ENCODE assay signal across 14 mouse cellular contexts in the genomic region with DNA sequence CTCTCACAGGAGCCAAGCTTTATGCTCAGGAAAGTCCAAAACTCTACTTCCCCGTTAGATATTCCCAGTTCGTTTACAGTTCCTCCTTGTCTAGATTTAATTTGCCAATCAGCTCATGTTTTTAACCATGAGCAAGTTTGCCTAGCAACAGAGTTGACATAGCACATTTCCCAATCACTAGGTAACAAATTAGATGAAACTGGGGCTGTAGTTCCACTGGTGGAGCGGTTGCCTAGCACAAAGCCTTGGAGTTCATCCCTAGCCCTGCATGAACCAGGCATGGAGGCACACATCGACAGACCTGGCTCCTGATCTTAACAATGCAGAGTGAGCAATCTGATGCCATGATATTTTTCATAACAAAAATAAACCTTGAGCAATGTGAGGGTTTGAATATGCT.
"Had no signal": no experiment of that assay in that cellular context is flagged by ENCODE, and none has a peak within 500 bp of the region (broad histone marks: within the 10 kb centered on the region; RNA-seq: fewer than 3 reads in every experiment).

No protein-coding gene starts in this region.

- H3K4me1 ChIP-seq: intestine, embryonic 15.5 days; limb, embryonic 15.5 days; liver, embryonic 13.5 days; neural tube, embryonic 12.5 days had no signal

- H3K27ac ChIP-seq: intestine, embryonic 15.5 days; limb, embryonic 15.5 days; liver, embryonic 13.5 days; neural tube, embryonic 12.5 days had no signal

- H3K4me3 ChIP-seq: intestine, embryonic 15.5 days; limb, embryonic 15.5 days; liver, embryonic 13.5 days; neural tube, embryonic 12.5 days had no signal

- ATAC-seq: intestine, embryonic 15.5 days had no signal

- H3K4me2 ChIP-seq: intestine, embryonic 15.5 days; limb, embryonic 15.5 days; liver, embryonic 13.5 days; neural tube, embryonic 12.5 days had no signal

- H3K9me3 ChIP-seq: intestine, embryonic 15.5 days; limb, embryonic 15.5 days; liver, embryonic 13.5 days; neural tube, embryonic 12.5 days had no signal

- DNase-seq: kidney, adult 18-20 months; kidney, postnatal 10 days; kidney, postnatal 4 days; liver, embryonic 13.5 days; lung, adult 18-20 months; midbrain, embryonic 14.5 days; retina, postnatal 1 day; right cerebral cortex, postnatal 4 days; spleen, adult 18-20 months; thymus, adult 2 months; thymus, postnatal 25 days had no signal

- H3K9ac ChIP-seq: intestine, embryonic 15.5 days; limb, embryonic 15.5 days; liver, embryonic 13.5 days; neural tube, embryonic 12.5 days had no signal

- H3K27me3 ChIP-seq: intestine, embryonic 15.5 days; limb, embryonic 15.5 days; liver, embryonic 13.5 days; neural tube, embryonic 12.5 days had no signal

- H3K36me3 ChIP-seq: intestine, embryonic 15.5 days; limb, embryonic 15.5 days; liver, embryonic 13.5 days; neural tube, embryonic 12.5 days had no signal
